Mouse (Mus musculus) testis, adult 2 months (tissue): Measurements from ENCODE around the gene Cmip.

ENCODE experiments used
- CTCF ChIP-seq: fragments of 200-500 bp; IDR thresholded peaks from 2 replicates; pipeline ENCODE4 v1.5.1; 2012; ENCODE audit warnings: low read depth, mild to moderate bottlenecking, inconsistent platforms, low read length, moderate library complexity; ENCODE audit not compliant: control insufficient read depth, insufficient read depth, insufficient replicate concordance
- POLR2A ChIP-seq: fragments of 200-500 bp; IDR thresholded peaks from 2 replicates; pipeline ENCODE4 v1.6.1; 2012; ENCODE audit warnings: low read depth, mild to moderate bottlenecking, inconsistent platforms, low read length, moderate library complexity; ENCODE audit not compliant: control insufficient read depth

DNA sequence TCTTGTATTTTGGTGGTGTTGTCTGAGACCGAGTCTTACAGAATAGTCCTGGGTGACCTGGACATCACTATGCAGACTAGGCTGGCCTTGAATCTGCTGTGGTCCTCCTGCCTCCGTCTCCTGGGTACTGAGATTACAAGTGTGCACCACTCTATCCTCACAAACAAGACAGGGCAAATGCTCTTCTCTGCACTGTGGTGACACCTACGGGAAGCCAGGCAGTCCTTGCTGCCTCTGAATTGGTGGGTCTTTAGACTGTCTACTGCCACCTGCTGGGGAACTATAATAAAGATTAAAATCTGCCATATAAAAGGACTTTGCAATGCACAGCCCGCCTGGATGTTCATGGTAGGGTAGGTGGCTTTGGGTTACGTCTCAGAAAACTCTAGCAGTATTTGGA is 208.4 kb downstream of the Cmip start:
- TF ChIP-seq CTCF (peak; percentile 71; the same call in 1 of the 2 replicates), POLR2A (no peak)
